Mouse (Mus musculus): ENCODE results near the gene Rasgrp1.

GRCm38 (mm10) chr2:117321231-117321630, 21.6 kb downstream of the Rasgrp1 start:
- no peak for TF ChIP-seq CTCF (IDR thresholded peaks at IDR 0.05; ENCODE audit: insufficient read depth, low read depth, low read length)
- TF ChIP-seq POLR2A (IDR thresholded peaks at IDR 0.05; ENCODE audit: insufficient read depth, low read depth, low read length) = no peak

Measured in olfactory bulb, adult 2 months (tissue).